Mouse (Mus musculus) midbrain, embryonic 14.5 days (tissue): ENCODE measurements around the gene Dab2ip. TPM values are rescaled to one million over a fixed set of nuclear protein-coding genes. Genes with fewer than 3 reads are reported as not detected.

ENCODE experiments used
- ATAC-seq: fragments of 200-750 bp; cut with Nextera tagmentation; 2 replicates; pipeline ENCODE4 v1.8.0; 2017; ENCODE audit warnings: moderate number of reproducible peaks, moderate library complexity; ENCODE audit not compliant: low FRiP score, low TSS enrichment
- DNase-seq: peaks from one replicate; pipeline ENCODE4 v3.0.0-alpha.2; 2015
- H3K27ac ChIP-seq: fragments of 300-500 bp; sonication (generic); replicated peaks from 2 replicates; pipeline ENCODE4 v1.5.1; 2014; ENCODE audit warnings: mild to moderate bottlenecking, low read depth, low read length, moderate library complexity
- H3K27me3 ChIP-seq: fragments of 300-500 bp; sonication (generic); 2 replicates; pipeline ENCODE4 v1.6.1; 2014; ENCODE audit warnings: low read length, control low read depth, mixed read lengths; ENCODE audit not compliant: control insufficient read depth, insufficient read depth
- H3K36me3 ChIP-seq: fragments of 300-500 bp; sonication (generic); 2 replicates; pipeline ENCODE4 v1.6.1; 2014; ENCODE audit warnings: low read length, control low read depth; ENCODE audit not compliant: control insufficient read depth, insufficient read depth
- H3K4me1 ChIP-seq: fragments of 300-500 bp; sonication (generic); 2 replicates; pipeline ENCODE4 v1.6.1; 2014; ENCODE audit warnings: mild to moderate bottlenecking, antibody characterized with exemption, low read length, control low read depth; ENCODE audit not compliant: control insufficient read depth, insufficient read depth
- H3K4me2 ChIP-seq: fragments of 300-500 bp; sonication (generic); 2 replicates; pipeline ENCODE4 v1.6.1; 2014; ENCODE audit warnings: mild to moderate bottlenecking, low read length, moderate library complexity
- H3K4me3 ChIP-seq: fragments of 300-500 bp; sonication (generic); replicated peaks from 2 replicates; pipeline ENCODE4 v1.5.1; 2014; ENCODE audit warnings: low read depth, low read length
- H3K9ac ChIP-seq: fragments of 300-500 bp; sonication (generic); replicated peaks from 2 replicates; pipeline ENCODE4 v1.6.1; 2014; ENCODE audit warnings: mild to moderate bottlenecking, low read length, moderate library complexity
- H3K9me3 ChIP-seq: fragments of 300-500 bp; sonication (generic); 2 replicates; pipeline ENCODE4 v1.6.1; 2016; ENCODE audit warnings: low read length, control low read depth, mixed read lengths; ENCODE audit not compliant: control insufficient read depth
- whole genome bisulfite sequencing: fragments of 180-500 bp; shearing (Covaris S2); extraction: QIAGEN DNeasy Blood & Tissue Kit; methylation state at CpG from one replicate; pipeline ENCODE4 v1.1.7; 2014; 5-methylcytosine and 5-hydroxymethylcytosine counted together
- polyA plus RNA-seq: library from polyadenylated mRNA; unstranded; fragments of >200 nt; fragmentation: Nextera tagmentation; extraction: Ambion mirVana; gene quantifications from 2 replicates; pipeline ENCODE4 v1.2.1, GENCODE M21; 2014

The Dab2ip gene
- polyA plus RNA-seq: 46.4 and 50.6 TPM in 2 replicates

GRCm38 (mm10) chr2:35557911-35558825 is at the start of gene Dab2ip:
TSS of gene Dab2ip (plus strand) at chr2:35558266.
- H3K27me3 ChIP-seq: no peaks in the 10 kb centered on the region
- ATAC-seq: 0 out of 2 replicates have a peak, but pooled peaks have one; percentile 38
- peak; percentile 20 for DNase-seq
- H3K27ac ChIP-seq: no peak within 1 kb of the TSS
- H3K4me3 ChIP-seq: no peak within 1 kb of the TSS
- H3K9ac ChIP-seq: 0 out of 2 replicates have a peak within 1 kb of the TSS, but pooled peaks have one; percentile 6
- no peak within 1 kb of the TSS for H3K4me2 ChIP-seq
- 69% methylated on average over 29 of the region's 29 CpGs for WGBS
- peaks cover 6% of the 10 kb centered on the region; the same call in 1 of the 2 replicates for H3K4me1 ChIP-seq
- no peaks in the 10 kb centered on the region for H3K9me3 ChIP-seq
- no peaks in the 10 kb centered on the region for H3K36me3 ChIP-seq

- no peak for ATAC-seq
- peak; percentile 43 for DNase-seq
- Histone ChIP-seq H3K4me1 (peaks cover 5% of the 10 kb centered on the region; the same call in 1 of the 2 replicates), H3K36me3 (no peaks in the 10 kb centered on the region), H3K9me3 (no peaks in the 10 kb centered on the region), H3K4me2 (no peak overlapping the region), H3K9ac (no peak overlapping the region), H3K27ac (no peak overlapping the region), H3K27me3 (no peaks in the 10 kb centered on the region), H3K4me3 (no peak overlapping the region)
- WGBS: 50% methylated on average over 10 of the region's 10 CpGs
Observed at GRCm38 (mm10) chr2:35508597-35509342, 49.3 kb upstream of the Dab2ip start.

- no peak overlapping the region for H3K9ac ChIP-seq
- WGBS: 43% methylated on average over 6 of the region's 6 CpGs
- DNase-seq: no peak
- no peak overlapping the region for H3K4me2 ChIP-seq
- no peak overlapping the region for H3K4me3 ChIP-seq
- no peaks in the 10 kb centered on the region for H3K27me3 ChIP-seq
- H3K27ac ChIP-seq: no peak overlapping the region
- H3K4me1 ChIP-seq: peaks cover 5% of the 10 kb centered on the region; the same call in 1 of the 2 replicates
- no peak for ATAC-seq
- no peaks in the 10 kb centered on the region for H3K9me3 ChIP-seq
- no peaks in the 10 kb centered on the region for H3K36me3 ChIP-seq
Observed at GRCm38 (mm10) chr2:35509343-35509667, 48.8 kb upstream of the Dab2ip start.

GRCm38 (mm10) chr2:35509888-35510287 is 48.2 kb upstream of the Dab2ip start:
- Histone ChIP-seq H3K9ac (no peak overlapping the region), H3K9me3 (no peaks in the 10 kb centered on the region), H3K4me1 (peaks cover 5% of the 10 kb centered on the region; the same call in 1 of the 2 replicates), H3K4me2 (no peak overlapping the region), H3K4me3 (no peak overlapping the region), H3K27ac (no peak overlapping the region), H3K27me3 (no peaks in the 10 kb centered on the region), H3K36me3 (no peaks in the 10 kb centered on the region)
- DNase-seq: no peak
- ATAC-seq: no peak
- 67% methylated on average over 4 of the region's 4 CpGs for WGBS

GRCm38 (mm10) chr2:35510920-35511319 is 47.1 kb upstream of the Dab2ip start:
- DNase-seq (no peak), ATAC-seq (no peak)
- Histone ChIP-seq H3K27ac (no peak overlapping the region), H3K9me3 (no peaks in the 10 kb centered on the region), H3K9ac (no peak overlapping the region), H3K4me1 (peaks cover 5% of the 10 kb centered on the region; the same call in 1 of the 2 replicates), H3K4me3 (no peak overlapping the region), H3K27me3 (no peaks in the 10 kb centered on the region), H3K36me3 (no peaks in the 10 kb centered on the region), H3K4me2 (no peak overlapping the region)
- 67% methylated on average over 1 of the region's 1 CpGs for WGBS

- Histone ChIP-seq H3K4me2 (no peak overlapping the region), H3K4me1 (peaks cover 5% of the 10 kb centered on the region; the same call in 1 of the 2 replicates), H3K4me3 (no peak overlapping the region), H3K27me3 (no peaks in the 10 kb centered on the region), H3K9ac (no peak overlapping the region), H3K36me3 (no peaks in the 10 kb centered on the region), H3K9me3 (no peaks in the 10 kb centered on the region), H3K27ac (no peak overlapping the region)
- no peak for DNase-seq
- WGBS: 98% methylated on average over 4 of the region's 4 CpGs
- no peak for ATAC-seq
Observed at GRCm38 (mm10) chr2:35512226-35512625, 45.8 kb upstream of the Dab2ip start.

GRCm38 (mm10) chr2:35514051-35514892 is 43.8 kb upstream of the Dab2ip start:
- ATAC-seq (peak; percentile 74), DNase-seq (peak; percentile 74)
- peak overlapping the region; percentile 66; the same call in 1 of the 2 replicates for H3K27ac ChIP-seq
- H3K4me2 ChIP-seq: no peak overlapping the region
- H3K9me3 ChIP-seq: no peaks in the 10 kb centered on the region
- no peak overlapping the region for H3K9ac ChIP-seq
- WGBS: 39% methylated on average over 14 of the region's 14 CpGs
- no peaks in the 10 kb centered on the region for H3K36me3 ChIP-seq
- no peaks in the 10 kb centered on the region for H3K27me3 ChIP-seq
- peaks cover 5% of the 10 kb centered on the region; the same call in 1 of the 2 replicates for H3K4me1 ChIP-seq
- H3K4me3 ChIP-seq: no peak overlapping the region

- DNase-seq: no peak
- Histone ChIP-seq H3K27me3 (no peaks in the 10 kb centered on the region), H3K4me3 (no peak overlapping the region), H3K4me2 (no peak overlapping the region), H3K9ac (no peak overlapping the region), H3K4me1 (no peaks in the 10 kb centered on the region), H3K36me3 (no peaks in the 10 kb centered on the region), H3K9me3 (no peaks in the 10 kb centered on the region), H3K27ac (no peak overlapping the region)
- no peak for ATAC-seq
- WGBS: 83% methylated on average over 14 of the region's 14 CpGs
Observed at GRCm38 (mm10) chr2:35526612-35527242, 31.3 kb upstream of the Dab2ip start.
